Mouse (Mus musculus): ENCODE data around the gene Abhd16a. TPM values are rescaled to one million over a fixed set of nuclear protein-coding genes. Genes with fewer than 3 reads are reported as not detected.

Abhd16a gene
- polyA plus RNA-seq, 1 experiment from 2014 or later = 59.9 TPM

- no peaks in the 10 kb centered on the region for H3K9me3 ChIP-seq (ENCODE audit: control insufficient read depth, low read length)
- whole genome bisulfite sequencing = under 1% methylated on average over 56 of the region's 57 CpGs
Measured at GRCm38 (mm10) chr17:35058911-35059892, 29.9 kb upstream of the Abhd16a start, which contains the start of gene Ddah2. Ddah2 (plus strand) TSS chr17:35059035.

GRCm38 (mm10) chr17:35060071-35060470 lies 29.0 kb upstream of the Abhd16a start:
- Histone ChIP-seq H3K4me3 (ENCODE audit: low read depth, low read length) (peak overlapping the region; percentile 60), H3K4me2 (ENCODE audit: low read depth) (peak overlapping the region; percentile 92), H3K36me3 (ENCODE audit: control insufficient read depth, insufficient read depth, low read length) (peaks cover 10% of the 10 kb centered on the region), H3K27ac (ENCODE audit: low read depth, low read length) (no peak overlapping the region), H3K27me3 (ENCODE audit: control insufficient read depth, insufficient read depth, low read length) (peaks cover 10% of the 10 kb centered on the region), H3K4me1 (ENCODE audit: control insufficient read depth, insufficient read depth, low read length) (peaks cover 19% of the 10 kb centered on the region), H3K9me3 (ENCODE audit: control insufficient read depth, low read length) (no peaks in the 10 kb centered on the region), H3K9ac (ENCODE audit: low read length) (peak overlapping the region; percentile 79)
- 31% methylated on average over 14 of the region's 14 CpGs for WGBS
- ATAC-seq (ENCODE audit: insufficient read depth, low FRiP score, low TSS enrichment) = no peak
- no peak for DNase-seq (ENCODE audit: low spot score)

More at GRCm38 (mm10) chr17:35058911-35059892, 29.9 kb upstream of the Abhd16a start, which contains the start of gene Ddah2:
- peak within 1 kb of the TSS; percentile 92 for H3K4me2 ChIP-seq (ENCODE audit: low read depth)
- ATAC-seq (ENCODE audit: insufficient read depth, low FRiP score, low TSS enrichment) = peak; percentile 93
- DNase-seq (ENCODE audit: low spot score) = peak; percentile 96
- H3K27ac ChIP-seq (ENCODE audit: low read depth, low read length) = peak within 1 kb of the TSS; percentile 73
- H3K27me3 ChIP-seq (ENCODE audit: control insufficient read depth, insufficient read depth, low read length) = peaks cover 2% of the 10 kb centered on the region; the same call in 1 of the 2 replicates
- H3K4me1 ChIP-seq (ENCODE audit: control insufficient read depth, insufficient read depth, low read length) = peaks cover 10% of the 10 kb centered on the region
- peak within 1 kb of the TSS; percentile 60 for H3K4me3 ChIP-seq (ENCODE audit: low read depth, low read length)
- peaks cover 14% of the 10 kb centered on the region for H3K36me3 ChIP-seq (ENCODE audit: control insufficient read depth, insufficient read depth, low read length)
- H3K9ac ChIP-seq (ENCODE audit: low read length) = peak within 1 kb of the TSS; percentile 79

- WGBS = 60% methylated on average over 22 of the region's 22 CpGs
- peak overlapping the region; percentile 60 for H3K4me3 ChIP-seq (ENCODE audit: low read depth, low read length)
- no peak for DNase-seq (ENCODE audit: low spot score)
Measured at GRCm38 (mm10) chr17:35060737-35061297, 28.2 kb upstream of the Abhd16a start.

GRCm38 (mm10) chr17:35061299-35061698 lies 27.8 kb upstream of the Abhd16a start:
- Histone ChIP-seq H3K4me3 (ENCODE audit: low read depth, low read length) (0 out of 2 replicates have a peak overlapping the region, but pooled peaks have one; percentile 60), H3K4me2 (ENCODE audit: low read depth) (no peak overlapping the region), H3K9ac (ENCODE audit: low read length) (no peak overlapping the region), H3K4me1 (ENCODE audit: control insufficient read depth, insufficient read depth, low read length) (peaks cover 23% of the 10 kb centered on the region), H3K27me3 (ENCODE audit: control insufficient read depth, insufficient read depth, low read length) (peaks cover 17% of the 10 kb centered on the region), H3K36me3 (ENCODE audit: control insufficient read depth, insufficient read depth, low read length) (peaks cover 3% of the 10 kb centered on the region), H3K27ac (ENCODE audit: low read depth, low read length) (no peak overlapping the region), H3K9me3 (ENCODE audit: control insufficient read depth, low read length) (no peaks in the 10 kb centered on the region)
- 85% methylated on average over 8 of the region's 8 CpGs for WGBS
- DNase-seq (ENCODE audit: low spot score) = no peak
- no peak for ATAC-seq (ENCODE audit: insufficient read depth, low FRiP score, low TSS enrichment)

More at GRCm38 (mm10) chr17:35060737-35061297, 28.2 kb upstream of the Abhd16a start:
- ATAC-seq (ENCODE audit: insufficient read depth, low FRiP score, low TSS enrichment) = no peak
- H3K27ac ChIP-seq (ENCODE audit: low read depth, low read length) = no peak overlapping the region
- no peak overlapping the region; the same call in none of the 2 replicates for H3K9ac ChIP-seq (ENCODE audit: low read length)
- H3K9me3 ChIP-seq (ENCODE audit: control insufficient read depth, low read length) = no peaks in the 10 kb centered on the region
- H3K36me3 ChIP-seq (ENCODE audit: control insufficient read depth, insufficient read depth, low read length) = peaks cover 7% of the 10 kb centered on the region
- peaks cover 17% of the 10 kb centered on the region for H3K27me3 ChIP-seq (ENCODE audit: control insufficient read depth, insufficient read depth, low read length)
- peaks cover 23% of the 10 kb centered on the region for H3K4me1 ChIP-seq (ENCODE audit: control insufficient read depth, insufficient read depth, low read length)
- peak overlapping the region; percentile 92 for H3K4me2 ChIP-seq (ENCODE audit: low read depth)

GRCm38 (mm10) chr17:35063466-35063865 lies 25.6 kb upstream of the Abhd16a start:
- H3K9ac ChIP-seq (ENCODE audit: low read length) = no peak overlapping the region
- H3K4me2 ChIP-seq (ENCODE audit: low read depth) = no peak overlapping the region
- no peaks in the 10 kb centered on the region for H3K9me3 ChIP-seq (ENCODE audit: control insufficient read depth, low read length)
- peaks cover 21% of the 10 kb centered on the region for H3K4me1 ChIP-seq (ENCODE audit: control insufficient read depth, insufficient read depth, low read length)
- 89% methylated on average over 3 of the region's 3 CpGs for WGBS
- DNase-seq (ENCODE audit: low spot score) (no peak), ATAC-seq (ENCODE audit: insufficient read depth, low FRiP score, low TSS enrichment) (no peak)
- H3K27ac ChIP-seq (ENCODE audit: low read depth, low read length) = no peak overlapping the region
- peaks cover 2% of the 10 kb centered on the region; the same call in 1 of the 2 replicates for H3K36me3 ChIP-seq (ENCODE audit: control insufficient read depth, insufficient read depth, low read length)
- H3K27me3 ChIP-seq (ENCODE audit: control insufficient read depth, insufficient read depth, low read length) = peaks cover 20% of the 10 kb centered on the region
- H3K4me3 ChIP-seq (ENCODE audit: low read depth, low read length) = no peak overlapping the region

- peaks cover 20% of the 10 kb centered on the region for H3K27me3 ChIP-seq (ENCODE audit: control insufficient read depth, insufficient read depth, low read length)
- no peak overlapping the region for H3K27ac ChIP-seq (ENCODE audit: low read depth, low read length)
- peak overlapping the region; percentile 57 for H3K4me2 ChIP-seq (ENCODE audit: low read depth)
Measured at GRCm38 (mm10) chr17:35064378-35064877, 24.6 kb upstream of the Abhd16a start.

GRCm38 (mm10) chr17:35064951-35065947 lies 23.8 kb upstream of the Abhd16a start, which contains the start of gene Ly6g6c:
Ly6g6c (plus strand) TSS chr17:35065388.
- WGBS = under 1% methylated on average over 48 of the region's 48 CpGs
- DNase-seq (ENCODE audit: low spot score) (peak; percentile 49), ATAC-seq (ENCODE audit: insufficient read depth, low FRiP score, low TSS enrichment) (no peak)
- Histone ChIP-seq H3K27me3 (ENCODE audit: control insufficient read depth, insufficient read depth, low read length) (peaks cover 20% of the 10 kb centered on the region), H3K9me3 (ENCODE audit: control insufficient read depth, low read length) (no peaks in the 10 kb centered on the region), H3K4me1 (ENCODE audit: control insufficient read depth, insufficient read depth, low read length) (peaks cover 16% of the 10 kb centered on the region), H3K9ac (ENCODE audit: low read length) (peak within 1 kb of the TSS; percentile 49), H3K36me3 (ENCODE audit: control insufficient read depth, insufficient read depth, low read length) (peaks cover 2% of the 10 kb centered on the region; the same call in 1 of the 2 replicates), H3K4me2 (ENCODE audit: low read depth) (peak within 1 kb of the TSS; percentile 57), H3K4me3 (ENCODE audit: low read depth, low read length) (peak within 1 kb of the TSS; percentile 22), H3K27ac (ENCODE audit: low read depth, low read length) (no peak within 1 kb of the TSS)

More at GRCm38 (mm10) chr17:35064378-35064877, 24.6 kb upstream of the Abhd16a start:
- no peak overlapping the region for H3K4me3 ChIP-seq (ENCODE audit: low read depth, low read length)
- 29% methylated on average over 10 of the region's 10 CpGs for WGBS
- no peak for DNase-seq (ENCODE audit: low spot score)
- H3K36me3 ChIP-seq (ENCODE audit: control insufficient read depth, insufficient read depth, low read length) = peaks cover 2% of the 10 kb centered on the region; the same call in 1 of the 2 replicates
- no peak for ATAC-seq (ENCODE audit: insufficient read depth, low FRiP score, low TSS enrichment)
- H3K9ac ChIP-seq (ENCODE audit: low read length) = no peak overlapping the region; the same call in 1 of the 2 replicates
- no peaks in the 10 kb centered on the region for H3K9me3 ChIP-seq (ENCODE audit: control insufficient read depth, low read length)
- peaks cover 21% of the 10 kb centered on the region for H3K4me1 ChIP-seq (ENCODE audit: control insufficient read depth, insufficient read depth, low read length)

Measured in neural tube, embryonic 11.5 days (tissue).